Mouse (Mus musculus) cortical plate, adult 2 months (tissue): Measurements from ENCODE around the gene Slc38a1. TPM values are rescaled to one million over a fixed set of nuclear protein-coding genes. Genes with fewer than 3 reads are reported as not detected.

ENCODE experiments used
- H3K27ac ChIP-seq: fragments of 200-500 bp; 2 replicates; pipeline ENCODE4 v1.5.1; 2012; ENCODE audit warnings: low read length, control low read depth, inconsistent platforms; ENCODE audit not compliant: insufficient read depth
- H3K4me1 ChIP-seq: fragments of 200-500 bp; 2 replicates; pipeline ENCODE4 v1.6.1; 2011; ENCODE audit warnings: low read length; ENCODE audit not compliant: control insufficient read depth, insufficient read depth
- H3K4me3 ChIP-seq: fragments of 200-500 bp; 2 replicates; pipeline ENCODE4 v1.5.1; 2011; ENCODE audit warnings: mild to moderate bottlenecking, low read length, control low read depth; ENCODE audit not compliant: insufficient read depth
- CTCF ChIP-seq: fragments of 200-500 bp; IDR thresholded peaks from 2 replicates; pipeline ENCODE4 v1.5.1; 2011; ENCODE audit warnings: mild to moderate bottlenecking, control low read depth, low read length; ENCODE audit not compliant: insufficient read depth; ENCODE audit errors: extremely low read depth
- POLR2A ChIP-seq: fragments of 200-500 bp; IDR thresholded peaks from 2 replicates; pipeline ENCODE4 v1.6.1; 2011; ENCODE audit warnings: mild to moderate bottlenecking, low read length, control low read depth; ENCODE audit not compliant: insufficient read depth; ENCODE audit errors: extremely low read depth
- polyA plus RNA-seq: library from polyadenylated mRNA; depleted of rRNA; stranded (reverse); fragments of >200 nt; gene quantifications from 2 replicates; pipeline ENCODE4 v1.2.3, GENCODE M21; 2012

Slc38a1 gene
- polyA plus RNA-seq, 1 experiment: 57.3 TPM

- TF ChIP-seq CTCF (no peak), POLR2A (no peak)
These were observed 18.0 kb upstream of the Slc38a1 start for GRCm38 (mm10) chr15:96660590-96661141.

GRCm38 (mm10) chr15:96658275-96658602 lies 15.5 kb upstream of the Slc38a1 start:
- Histone ChIP-seq H3K4me1 (no peaks in the 10 kb centered on the region), H3K27ac (no peak overlapping the region), H3K4me3 (no peak overlapping the region)
- TF ChIP-seq CTCF (no peak), POLR2A (no peak)

More at GRCm38 (mm10) chr15:96660590-96661141, 18.0 kb upstream of the Slc38a1 start:
- Histone ChIP-seq H3K4me3 (no peak overlapping the region), H3K4me1 (no peaks in the 10 kb centered on the region), H3K27ac (no peak overlapping the region)

GRCm38 (mm10) chr15:96657576-96658274 lies 15.0 kb upstream of the Slc38a1 start:
- no peak overlapping the region for H3K4me3 ChIP-seq
- no peak for TF ChIP-seq POLR2A
- TF ChIP-seq CTCF: no peak
- no peaks in the 10 kb centered on the region for H3K4me1 ChIP-seq
- no peak overlapping the region for H3K27ac ChIP-seq

GRCm38 (mm10) chr15:96655514-96655913 lies 12.8 kb upstream of the Slc38a1 start:
- Histone ChIP-seq H3K27ac (no peak overlapping the region), H3K4me1 (no peaks in the 10 kb centered on the region), H3K4me3 (no peak overlapping the region)
- TF ChIP-seq CTCF: no peak
- TF ChIP-seq POLR2A: no peak

- TF ChIP-seq POLR2A: no peak
- no peak for TF ChIP-seq CTCF
- Histone ChIP-seq H3K27ac (no peak overlapping the region), H3K4me3 (no peak overlapping the region), H3K4me1 (no peaks in the 10 kb centered on the region)
These were observed 12.0 kb upstream of the Slc38a1 start for GRCm38 (mm10) chr15:96654714-96655113.

- H3K4me3 ChIP-seq: no peak overlapping the region
- no peak overlapping the region for H3K27ac ChIP-seq
- H3K4me1 ChIP-seq: no peaks in the 10 kb centered on the region
- no peak for TF ChIP-seq CTCF
- TF ChIP-seq POLR2A: no peak
These were observed 10.3 kb upstream of the Slc38a1 start for GRCm38 (mm10) chr15:96653011-96653410.

- Histone ChIP-seq H3K27ac (no peak overlapping the region), H3K4me1 (no peaks in the 10 kb centered on the region), H3K4me3 (no peak overlapping the region)
- TF ChIP-seq POLR2A: no peak
- no peak for TF ChIP-seq CTCF
These were observed 9.8 kb upstream of the Slc38a1 start for GRCm38 (mm10) chr15:96652531-96652930.

- Histone ChIP-seq H3K4me3 (no peak overlapping the region), H3K4me1 (no peaks in the 10 kb centered on the region), H3K27ac (no peak overlapping the region)
- TF ChIP-seq CTCF: no peak
- TF ChIP-seq POLR2A: no peak
These were observed 4.7 kb upstream of the Slc38a1 start for GRCm38 (mm10) chr15:96647376-96647775.

GRCm38 (mm10) chr15:96641821-96642435 lies 785 bp downstream of the Slc38a1 start:
- 0 out of 2 replicates have a peak, but pooled peaks cover 2% of the 10 kb centered on the region for H3K4me1 ChIP-seq
- peak overlapping the region; percentile 47 for H3K27ac ChIP-seq
- TF ChIP-seq POLR2A: no peak
- no peak for TF ChIP-seq CTCF
- H3K4me3 ChIP-seq: peak overlapping the region; percentile 77
